Mouse (Mus musculus) midbrain, embryonic 15.5 days (tissue): ENCODE data around the gene Jmjd1c. TPM values are rescaled to one million over a fixed set of nuclear protein-coding genes. Genes with fewer than 3 reads are reported as not detected.
A peak's percentile ranks its signal among the peaks of the same experiment; 100 is the strongest.

Source experiments
- ATAC-seq: fragments of 200-750 bp; cut with Nextera tagmentation; replicated peaks from 2 replicates; pipeline ENCODE4 v1.8.0; 2017; ENCODE audit warnings: moderate TSS enrichment
- H3K27ac ChIP-seq: fragments of 300-500 bp; sonication (generic); 2 replicates; pipeline ENCODE4 v1.5.1; 2015; ENCODE audit warnings: mild to moderate bottlenecking, inconsistent platforms
- H3K27me3 ChIP-seq: fragments of 300-500 bp; sonication (generic); replicated peaks from 2 replicates; pipeline ENCODE4 v1.6.1; 2015; ENCODE audit warnings: inconsistent platforms
- H3K36me3 ChIP-seq: fragments of 300-500 bp; sonication (generic); replicated peaks from 2 replicates; pipeline ENCODE4 v1.6.1; 2015; ENCODE audit warnings: inconsistent platforms
- H3K4me1 ChIP-seq: fragments of 300-500 bp; sonication (generic); 2 replicates; pipeline ENCODE4 v1.6.1; 2015; ENCODE audit warnings: inconsistent platforms
- H3K4me2 ChIP-seq: fragments of 300-500 bp; sonication (generic); 2 replicates; pipeline ENCODE4 v1.6.1; 2015; ENCODE audit warnings: inconsistent platforms, mild to moderate bottlenecking, moderate library complexity
- H3K4me3 ChIP-seq: fragments of 300-500 bp; sonication (generic); 2 replicates; pipeline ENCODE4 v1.5.1; 2015; ENCODE audit warnings: mild to moderate bottlenecking, inconsistent platforms
- H3K9ac ChIP-seq: fragments of 300-500 bp; sonication (generic); 2 replicates; pipeline ENCODE4 v1.6.1; 2015; ENCODE audit warnings: mild to moderate bottlenecking, inconsistent platforms
- H3K9me3 ChIP-seq: fragments of 300-500 bp; sonication (generic); 2 replicates; pipeline ENCODE4 v1.6.1; 2016; ENCODE audit warnings: inconsistent platforms
- WGBS: fragments of 180-500 bp; shearing (Covaris S2); methylation state at CpG from one replicate; pipeline ENCODE4 v1.1.7; 2015; ENCODE audit warnings: mixed read lengths; 5-methylcytosine and 5-hydroxymethylcytosine counted together
- polyA plus RNA-seq: library from polyadenylated mRNA; unstranded; fragments of >200 nt; fragmentation: Nextera tagmentation; extraction: Ambion mirVana; gene quantifications from 2 replicates; pipeline ENCODE4 v1.2.1, GENCODE M21; 2015

The Jmjd1c gene
- polyA plus RNA-seq = 52.0 and 53.8 TPM in 2 replicates

- peak within 1 kb of the TSS; percentile 94 for H3K9ac ChIP-seq
- peaks cover 49% of the 10 kb centered on the region for H3K4me1 ChIP-seq
- no peaks in the 10 kb centered on the region for H3K9me3 ChIP-seq
- WGBS = 1% methylated on average over 72 of the region's 73 CpGs
- peak within 1 kb of the TSS; percentile 84 for H3K4me3 ChIP-seq
- H3K36me3 ChIP-seq = no peaks in the 10 kb centered on the region
- H3K4me2 ChIP-seq = peak within 1 kb of the TSS; percentile 74
- H3K27me3 ChIP-seq = no peaks in the 10 kb centered on the region
- peak; percentile 93 for ATAC-seq
- H3K27ac ChIP-seq = peak within 1 kb of the TSS; percentile 98
Observed at GRCm38 (mm10) chr10:67095798-67096620, at the start of gene Jmjd1c. TSS of gene Jmjd1c (plus strand) at chr10:67096125.

GRCm38 (mm10) chr10:67047712-67048645 is 47.9 kb upstream of the Jmjd1c start:
- Histone ChIP-seq H3K4me3 (no peak overlapping the region), H3K4me1 (peaks cover 27% of the 10 kb centered on the region), H3K4me2 (no peak overlapping the region), H3K9ac (no peak overlapping the region), H3K27ac (no peak overlapping the region), H3K27me3 (no peaks in the 10 kb centered on the region), H3K36me3 (no peaks in the 10 kb centered on the region), H3K9me3 (no peaks in the 10 kb centered on the region)
- no peak for ATAC-seq
- 81% methylated on average over 18 of the region's 18 CpGs for WGBS

DNA sequence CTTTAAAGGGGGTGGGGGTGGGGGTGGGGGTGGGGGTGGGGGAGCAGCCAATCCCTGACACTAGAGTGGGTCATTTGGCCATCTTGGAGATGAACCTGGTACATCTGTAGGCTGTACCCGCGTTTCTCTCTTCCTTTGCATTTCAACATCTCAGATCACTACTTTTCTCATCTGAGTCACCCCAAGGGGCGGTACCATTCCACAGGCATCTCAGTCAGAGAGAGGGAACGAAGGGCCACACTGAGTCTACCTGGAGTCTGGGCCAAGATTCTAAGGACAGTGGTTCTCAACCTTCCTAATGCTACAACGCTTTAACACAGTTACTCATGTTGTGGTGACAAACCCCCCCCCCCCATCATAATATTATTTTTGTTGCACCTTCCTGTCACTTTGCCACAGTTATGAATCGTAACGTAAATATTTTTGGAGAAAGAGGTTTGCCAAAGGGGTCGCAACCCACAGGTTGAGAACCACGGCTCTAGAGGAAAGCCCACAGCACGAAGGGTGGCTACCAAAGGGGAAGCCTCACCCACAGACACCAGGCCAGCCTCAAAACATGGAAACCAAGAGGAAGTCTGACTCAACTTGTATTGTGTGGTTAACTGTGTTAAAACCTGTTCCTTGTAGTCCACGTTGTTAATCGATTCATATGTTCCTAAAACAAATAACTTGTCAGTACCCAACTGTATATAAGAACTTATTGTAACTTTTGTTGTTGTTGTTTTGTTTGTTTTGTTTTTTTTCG is 46.9 kb upstream of the Jmjd1c start:
- H3K4me1 ChIP-seq = peaks cover 33% of the 10 kb centered on the region
- WGBS = 96% methylated on average over 13 of the region's 13 CpGs

GRCm38 (mm10) chr10:67049621-67050020 is 46.3 kb upstream of the Jmjd1c start:
- Histone ChIP-seq H3K4me1 (peaks cover 29% of the 10 kb centered on the region), H3K4me2 (no peak overlapping the region), H3K36me3 (no peaks in the 10 kb centered on the region), H3K27ac (no peak overlapping the region), H3K9me3 (no peaks in the 10 kb centered on the region), H3K27me3 (no peaks in the 10 kb centered on the region), H3K4me3 (no peak overlapping the region), H3K9ac (no peak overlapping the region)
- ATAC-seq = no peak
- WGBS = 86% methylated on average over 7 of the region's 7 CpGs

More for the DNA sequence above, 46.9 kb upstream of the Jmjd1c start:
- Histone ChIP-seq H3K4me3 (no peak overlapping the region), H3K27me3 (no peaks in the 10 kb centered on the region), H3K4me2 (no peak overlapping the region), H3K9me3 (no peaks in the 10 kb centered on the region), H3K27ac (no peak overlapping the region), H3K36me3 (no peaks in the 10 kb centered on the region), H3K9ac (no peak overlapping the region)
- no peak for ATAC-seq

- 46% methylated on average over 7 of the region's 7 CpGs for WGBS
- Histone ChIP-seq H3K27ac (no peak overlapping the region), H3K36me3 (no peaks in the 10 kb centered on the region), H3K9me3 (no peaks in the 10 kb centered on the region), H3K4me1 (peaks cover 19% of the 10 kb centered on the region), H3K4me2 (no peak overlapping the region), H3K9ac (no peak overlapping the region), H3K27me3 (no peaks in the 10 kb centered on the region), H3K4me3 (no peak overlapping the region)
- ATAC-seq = no peak
Observed at GRCm38 (mm10) chr10:67050766-67051165, 45.2 kb upstream of the Jmjd1c start.

DNA sequence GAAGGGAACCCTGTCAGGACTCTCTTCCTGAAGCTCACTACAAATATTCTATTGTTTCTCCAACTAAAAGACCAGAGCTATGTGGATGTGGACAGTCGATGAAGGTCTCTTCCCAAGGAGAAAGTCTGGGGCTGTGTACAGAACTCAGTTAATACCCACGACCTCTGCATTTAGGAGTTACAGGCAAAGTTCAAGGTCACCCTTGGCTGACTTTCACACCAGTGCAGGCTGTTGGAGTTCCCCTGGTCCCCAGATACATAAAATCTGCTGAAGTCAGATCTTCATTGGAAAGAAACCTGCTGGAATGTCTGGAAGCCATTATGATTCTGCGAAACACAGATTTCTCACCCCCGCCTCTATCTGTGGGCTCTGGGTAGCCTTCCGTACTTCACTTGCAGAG is 44.5 kb upstream of the Jmjd1c start:
- Histone ChIP-seq H3K4me1 (peaks cover 24% of the 10 kb centered on the region), H3K9ac (no peak overlapping the region), H3K27me3 (no peaks in the 10 kb centered on the region), H3K4me3 (no peak overlapping the region), H3K9me3 (no peaks in the 10 kb centered on the region), H3K4me2 (no peak overlapping the region), H3K27ac (no peak overlapping the region), H3K36me3 (no peaks in the 10 kb centered on the region)
- ATAC-seq = no peak
- 81% methylated on average over 5 of the region's 5 CpGs for WGBS

DNA sequence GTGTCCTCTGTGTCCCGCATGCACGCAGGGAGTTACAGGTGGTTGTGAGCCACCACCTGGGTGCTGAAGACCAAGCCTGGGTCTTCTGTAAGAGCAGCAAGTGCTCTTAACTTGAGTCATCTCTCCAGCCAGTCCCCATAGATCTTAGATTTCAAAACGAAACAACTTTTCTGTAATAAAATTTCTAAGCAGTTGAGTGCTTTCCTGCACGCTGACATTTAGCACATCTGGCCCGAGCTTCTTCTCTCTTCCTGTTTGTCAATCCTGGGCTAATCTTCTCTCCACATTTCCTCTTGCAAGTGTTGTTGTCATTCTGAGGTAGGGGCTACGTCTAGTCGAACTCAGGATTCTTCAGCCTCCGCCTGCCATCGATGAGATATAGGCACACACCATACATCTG is 43.5 kb upstream of the Jmjd1c start:
- peaks cover 25% of the 10 kb centered on the region for H3K4me1 ChIP-seq

DNA sequence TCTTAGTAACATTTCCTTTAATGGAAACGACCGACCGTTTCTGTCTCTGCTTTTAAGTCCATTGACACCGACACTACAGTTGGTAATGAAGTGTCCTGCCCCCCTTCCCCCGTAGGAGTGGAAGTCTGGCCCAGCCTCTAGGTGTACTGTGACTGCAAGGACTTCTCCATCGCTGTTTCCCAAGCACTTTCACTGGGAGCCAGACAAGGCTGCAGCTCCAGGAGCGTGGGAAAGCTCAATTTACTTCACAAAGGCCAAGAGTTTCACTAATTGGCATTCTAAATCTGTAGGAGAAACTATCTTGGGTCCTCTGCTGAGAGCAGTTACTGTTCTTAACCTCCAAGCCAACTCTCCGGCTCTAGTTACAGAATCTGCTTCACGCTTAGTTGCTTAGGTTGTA is 42.5 kb upstream of the Jmjd1c start:
- Histone ChIP-seq H3K4me2 (no peak overlapping the region), H3K27ac (peak overlapping the region; percentile 49; the same call in 1 of the 2 replicates), H3K9me3 (no peaks in the 10 kb centered on the region), H3K4me1 (peaks cover 21% of the 10 kb centered on the region), H3K9ac (no peak overlapping the region), H3K4me3 (no peak overlapping the region), H3K36me3 (no peaks in the 10 kb centered on the region), H3K27me3 (no peaks in the 10 kb centered on the region)
- 12% methylated on average over 9 of the region's 9 CpGs for WGBS
- peak; percentile 55; the same call in 1 of the 2 replicates for ATAC-seq

More for the DNA sequence above, 43.5 kb upstream of the Jmjd1c start:
- Histone ChIP-seq H3K36me3 (no peaks in the 10 kb centered on the region), H3K4me2 (no peak overlapping the region), H3K27ac (0 out of 2 replicates have a peak overlapping the region, but pooled peaks have one; percentile 29), H3K4me3 (no peak overlapping the region), H3K27me3 (no peaks in the 10 kb centered on the region), H3K9ac (no peak overlapping the region), H3K9me3 (no peaks in the 10 kb centered on the region)
- 79% methylated on average over 9 of the region's 9 CpGs for WGBS
- no peak for ATAC-seq

GRCm38 (mm10) chr10:67055867-67056856 is 39.8 kb upstream of the Jmjd1c start:
- ATAC-seq = no peak
- 64% methylated on average over 17 of the region's 17 CpGs for WGBS

DNA sequence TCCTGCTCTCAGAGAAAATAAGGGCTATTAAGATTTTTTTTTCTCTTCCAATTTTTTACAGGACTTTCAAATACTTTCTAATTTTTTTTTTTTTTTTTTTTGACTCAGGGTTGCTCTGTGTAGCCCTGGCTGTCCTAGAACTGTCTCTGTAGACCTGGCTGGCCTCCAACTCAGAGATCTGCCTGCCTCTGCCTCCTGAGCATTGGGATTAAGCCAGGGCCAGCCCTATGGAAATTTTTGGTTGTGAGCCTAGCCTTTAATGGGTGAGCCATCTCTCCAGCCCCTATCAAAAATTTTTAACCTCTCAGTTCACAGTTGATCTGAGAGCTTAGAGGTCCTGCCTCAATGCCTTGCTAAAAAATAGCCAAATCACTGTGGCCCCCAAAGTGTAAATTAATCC is 38.7 kb upstream of the Jmjd1c start:
- Histone ChIP-seq H3K4me2 (no peak overlapping the region), H3K27me3 (no peaks in the 10 kb centered on the region), H3K4me3 (no peak overlapping the region), H3K36me3 (no peaks in the 10 kb centered on the region), H3K4me1 (peaks cover 32% of the 10 kb centered on the region), H3K9ac (no peak overlapping the region), H3K9me3 (no peaks in the 10 kb centered on the region), H3K27ac (0 out of 2 replicates have a peak overlapping the region, but pooled peaks have one; percentile 61)
- no peak for ATAC-seq

More at GRCm38 (mm10) chr10:67055867-67056856, 39.8 kb upstream of the Jmjd1c start:
- no peaks in the 10 kb centered on the region for H3K27me3 ChIP-seq
- H3K4me2 ChIP-seq = no peak overlapping the region
- H3K4me3 ChIP-seq = no peak overlapping the region
- peaks cover 26% of the 10 kb centered on the region for H3K4me1 ChIP-seq
- H3K9me3 ChIP-seq = no peaks in the 10 kb centered on the region
- H3K9ac ChIP-seq = no peak overlapping the region
- no peaks in the 10 kb centered on the region for H3K36me3 ChIP-seq
- peak overlapping the region; percentile 61 for H3K27ac ChIP-seq

DNA sequence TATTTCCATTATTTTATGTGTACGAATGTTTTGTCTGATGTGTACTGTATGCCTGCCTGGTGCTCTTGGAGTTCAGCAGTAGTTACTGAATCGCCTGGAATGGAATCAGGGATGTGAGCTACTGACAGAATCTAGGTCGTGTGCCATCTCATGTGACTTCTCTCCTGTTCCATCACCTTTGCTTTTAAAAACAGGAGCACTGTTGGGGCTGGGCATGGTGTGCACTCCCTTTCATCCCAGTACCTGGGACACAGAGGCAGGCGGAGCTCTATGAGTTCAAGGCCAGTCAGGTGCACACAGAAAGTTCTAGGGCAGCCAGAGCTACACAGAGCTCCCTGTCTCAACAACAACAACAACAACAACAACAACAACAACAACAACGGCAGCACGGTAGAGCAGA is 38.2 kb upstream of the Jmjd1c start:
- H3K9me3 ChIP-seq = no peaks in the 10 kb centered on the region
- ATAC-seq = no peak
- no peak overlapping the region for H3K9ac ChIP-seq
- WGBS = 94% methylated on average over 6 of the region's 6 CpGs
- H3K4me3 ChIP-seq = no peak overlapping the region
- peaks cover 32% of the 10 kb centered on the region for H3K4me1 ChIP-seq
- H3K27ac ChIP-seq = peak overlapping the region; percentile 57; the same call in 1 of the 2 replicates
- no peaks in the 10 kb centered on the region for H3K36me3 ChIP-seq
- no peak overlapping the region for H3K4me2 ChIP-seq
- H3K27me3 ChIP-seq = no peaks in the 10 kb centered on the region
